Comparison of ENCODE assay signal across 19 mouse cellular contexts in the genomic region with DNA sequence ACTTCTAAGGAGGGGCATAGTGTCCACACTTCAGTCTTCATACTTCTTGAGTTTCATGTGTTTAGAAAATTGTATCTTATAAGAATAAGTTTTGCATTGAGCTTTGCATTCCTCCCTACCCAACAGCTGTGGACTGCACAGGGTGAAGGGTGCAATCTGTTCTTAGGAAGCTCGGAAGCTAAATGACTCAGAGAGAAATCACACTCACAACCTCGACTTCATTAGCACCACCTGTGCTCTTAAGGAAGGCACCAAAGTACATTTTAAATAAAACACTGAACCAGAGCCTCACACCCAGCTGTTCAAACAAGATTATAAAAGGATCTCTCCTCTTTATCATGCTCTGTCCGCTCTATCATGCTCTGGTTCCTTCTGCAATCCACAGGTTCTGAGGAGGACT.
A peak's percentile ranks its signal among the peaks of the same experiment; 100 is the strongest.
DNase-seq lines count a peak whose midpoint lies in the region.
"Had no signal": no experiment of that assay in that cellular context is flagged by ENCODE, and none has a peak within 500 bp of the region (broad histone marks: within the 10 kb centered on the region; RNA-seq: fewer than 3 reads in every experiment).

No protein-coding gene starts in this region.

- H3K36me3 ChIP-seq in limb, embryonic 10.5 days: no peaks in the 10 kb centered on the region
- H3K36me3 ChIP-seq: embryonic facial prominence, embryonic 13.5 days; forebrain, embryonic 12.5 days; heart, embryonic 13.5 days; hindbrain, embryonic 12.5 days had no signal

- WGBS in limb, embryonic 10.5 days: 85% methylated on average over 3 of the region's 3 CpGs

- no peaks in the 10 kb centered on the region for H3K9me3 ChIP-seq in limb, embryonic 10.5 days (replicated peaks)
- H3K9me3 ChIP-seq: embryonic facial prominence, embryonic 13.5 days; forebrain, embryonic 12.5 days; heart, embryonic 13.5 days; hindbrain, embryonic 12.5 days had no signal

- no peaks in the 10 kb centered on the region for H3K27me3 ChIP-seq in limb, embryonic 10.5 days (ENCODE audit: low read depth, poor library complexity, severe bottlenecking)
- H3K27me3 ChIP-seq: embryonic facial prominence, embryonic 13.5 days; forebrain, embryonic 12.5 days; heart, embryonic 13.5 days; hindbrain, embryonic 12.5 days had no signal

- no peak overlapping the region for H3K27ac ChIP-seq in limb, embryonic 10.5 days
- H3K27ac ChIP-seq: embryonic facial prominence, embryonic 13.5 days; forebrain, embryonic 12.5 days; gastrocnemius, adult 2 months; heart, embryonic 13.5 days; hindbrain, embryonic 12.5 days had no signal

- H3K4me3 ChIP-seq in limb, embryonic 10.5 days: no peak overlapping the region
- H3K4me3 ChIP-seq: embryonic facial prominence, embryonic 13.5 days; forebrain, embryonic 12.5 days; gastrocnemius, adult 2 months; heart, embryonic 13.5 days; hindbrain, embryonic 12.5 days had no signal

- no peaks in the 10 kb centered on the region for H3K4me1 ChIP-seq in limb, embryonic 10.5 days
- H3K4me1 ChIP-seq: embryonic facial prominence, embryonic 13.5 days; forebrain, embryonic 12.5 days; hindbrain, embryonic 12.5 days had no signal

- peak; percentile 33 to 45 for DNase-seq in frontal cortex, adult 2 months (ENCODE audit: extremely low spot score in 1 of 2, low spot score in 1 of 2)
- no peak for DNase-seq in frontal cortex, postnatal 25 days (ENCODE audit: low spot score in 2 of 2)
- peak; percentile 5 to 9 for DNase-seq in layer of hippocampus, adult 18-20 months (ENCODE audit: low spot score in 2 of 2)
- no peak for DNase-seq in layer of hippocampus, adult 9-10 months (ENCODE audit: low spot score)
- peak; percentile 43 for DNase-seq in right cerebral cortex, adult 18-20 months
- no peak for DNase-seq in right cerebral cortex, postnatal 14 days
- peak; percentile 71 for DNase-seq in telencephalon, adult 2 months (ENCODE audit: low read depth, low spot score)
- DNase-seq in limb, embryonic 10.5 days (ENCODE audit: low spot score): no peak
- DNase-seq: adrenal gland, postnatal 10 days; cerebellum, adult 18-20 months; cerebellum, adult 9-11 months; cerebellum, postnatal 36 days; gastrocnemius, adult 2 months; gastrocnemius, postnatal 25 days; heart, postnatal 4 days had no signal

Comparison
In these comparisons a context has a peak if more than half of its experiments do, and no peak if none do; other contexts are left out.
1. DNase-seq: peak in frontal cortex, adult 2 months (2 of 2), layer of hippocampus, adult 18-20 months (2 of 2), right cerebral cortex, adult 18-20 months (single experiment) and telencephalon, adult 2 months (single experiment); none in frontal cortex, postnatal 25 days (0 of 2), layer of hippocampus, adult 9-10 months (single experiment), right cerebral cortex, postnatal 14 days (single experiment) and limb, embryonic 10.5 days (single experiment).